Mouse (Mus musculus): ENCODE results near the gene Sim2.
A peak's percentile ranks its signal among the peaks of the same experiment; 100 is the strongest.

The Sim2 gene

GRCm38 (mm10) chr16:94084711-94085602, at the start of gene Sim2:
TSS of gene Sim2 (plus strand) at chr16:94084931.
- no peak for DNase-seq

GRCm38 (mm10) chr16:94037280-94037679, 47.5 kb upstream of the Sim2 start:
- no peak for DNase-seq

- no peak for DNase-seq
Observed at GRCm38 (mm10) chr16:94038272-94038985, 46.3 kb upstream of the Sim2 start.

GRCm38 (mm10) chr16:94038986-94039341, 45.8 kb upstream of the Sim2 start:
- no peak for DNase-seq

- DNase-seq = no peak
Observed at GRCm38 (mm10) chr16:94040485-94040884, 44.2 kb upstream of the Sim2 start.

- no peak for DNase-seq
Observed at GRCm38 (mm10) chr16:94041065-94041712, 43.5 kb upstream of the Sim2 start.

GRCm38 (mm10) chr16:94043797-94044196, 40.9 kb upstream of the Sim2 start:
- DNase-seq = no peak

- peak; percentile 12 for DNase-seq
Observed at GRCm38 (mm10) chr16:94044996-94045395, 39.7 kb upstream of the Sim2 start.

GRCm38 (mm10) chr16:94050368-94050767, 34.4 kb upstream of the Sim2 start:
- DNase-seq = no peak

- no peak for DNase-seq
Observed at GRCm38 (mm10) chr16:94055176-94055575, 29.6 kb upstream of the Sim2 start.

GRCm38 (mm10) chr16:94055576-94055975, 29.2 kb upstream of the Sim2 start:
- DNase-seq = no peak

GRCm38 (mm10) chr16:94059820-94060219, 24.9 kb upstream of the Sim2 start:
- DNase-seq = no peak

- DNase-seq = no peak
Observed at GRCm38 (mm10) chr16:94064211-94064610, 20.5 kb upstream of the Sim2 start.

GRCm38 (mm10) chr16:94065728-94066674, 18.7 kb upstream of the Sim2 start:
- no peak for DNase-seq

GRCm38 (mm10) chr16:94066771-94067170, 18.0 kb upstream of the Sim2 start:
- DNase-seq = no peak

GRCm38 (mm10) chr16:94067280-94067679, 17.5 kb upstream of the Sim2 start:
- no peak for DNase-seq

- no peak for DNase-seq
Observed at GRCm38 (mm10) chr16:94069061-94069460, 15.7 kb upstream of the Sim2 start.

- no peak for DNase-seq
Observed at GRCm38 (mm10) chr16:94070920-94071319, 13.8 kb upstream of the Sim2 start.

- no peak for DNase-seq
Observed at GRCm38 (mm10) chr16:94071468-94071867, 13.3 kb upstream of the Sim2 start.

- no peak for DNase-seq
Observed at GRCm38 (mm10) chr16:94075362-94076027, 9.2 kb upstream of the Sim2 start.

GRCm38 (mm10) chr16:94078318-94079074, 6.2 kb upstream of the Sim2 start:
- no peak for DNase-seq

Measured in right cerebral cortex, postnatal 25 days (tissue).